Mouse (Mus musculus) heart, embryonic 11.5 days (tissue): ENCODE results near the gene Olfr145. TPM values are rescaled to one million over a fixed set of nuclear protein-coding genes. Genes with fewer than 3 reads are reported as not detected.

ENCODE experiments used
- ATAC-seq: fragments of 200-750 bp; cut with Nextera tagmentation; replicated peaks from 2 replicates; pipeline ENCODE4 v1.8.0; 2017; ENCODE audit warnings: moderate library complexity; ENCODE audit not compliant: insufficient number of reproducible peaks, low FRiP score, low TSS enrichment
- H3K27ac ChIP-seq: fragments of 300-500 bp; sonication (generic); 2 replicates; pipeline ENCODE4 v1.5.1; 2014; ENCODE audit warnings: mild to moderate bottlenecking, low read depth, low read length
- H3K27me3 ChIP-seq: fragments of 300-500 bp; sonication (generic); 2 replicates; pipeline ENCODE4 v1.6.1; 2014; ENCODE audit warnings: mild to moderate bottlenecking, low read length, mixed read lengths; ENCODE audit not compliant: control insufficient read depth, insufficient read depth
- H3K36me3 ChIP-seq: fragments of 300-500 bp; sonication (generic); 2 replicates; pipeline ENCODE4 v1.6.1; 2014; ENCODE audit warnings: mild to moderate bottlenecking, low read length, moderate library complexity, mixed read lengths; ENCODE audit not compliant: control insufficient read depth, insufficient read depth
- H3K4me1 ChIP-seq: fragments of 300-500 bp; sonication (generic); 2 replicates; pipeline ENCODE4 v1.6.1; 2014; ENCODE audit warnings: low read length; ENCODE audit not compliant: control insufficient read depth, insufficient read depth
- H3K4me2 ChIP-seq: fragments of 300-500 bp; sonication (generic); 2 replicates; pipeline ENCODE4 v1.6.1; 2014; ENCODE audit warnings: mild to moderate bottlenecking, moderate library complexity
- H3K4me3 ChIP-seq: fragments of 300-500 bp; sonication (generic); 2 replicates; pipeline ENCODE4 v1.5.1; 2014; ENCODE audit warnings: low read depth, low read length
- H3K9ac ChIP-seq: fragments of 300-500 bp; sonication (generic); 2 replicates; pipeline ENCODE4 v1.6.1; 2014; ENCODE audit warnings: mild to moderate bottlenecking, low read depth, low read length, moderate library complexity
- H3K9me3 ChIP-seq: fragments of 300-500 bp; sonication (generic); replicated peaks from 2 replicates; pipeline ENCODE4 v1.6.1; 2016; ENCODE audit warnings: low read length; ENCODE audit not compliant: control insufficient read depth
- WGBS: fragments of 180-500 bp; shearing (Covaris S2); extraction: QIAGEN DNeasy Blood & Tissue Kit; methylation state at CpG from one replicate; pipeline ENCODE4 v1.1.7; 2014; ENCODE audit not compliant: insufficient replicate concordance; 5-methylcytosine and 5-hydroxymethylcytosine counted together
- polyA plus RNA-seq: library from polyadenylated mRNA; unstranded; fragments of >200 nt; fragmentation: Nextera tagmentation; extraction: Ambion mirVana; gene quantifications from 2 replicates; pipeline ENCODE4 v1.2.1, GENCODE M21; 2014

Gene Olfr145
- not detected in 2 replicates for polyA plus RNA-seq

GRCm38 (mm10) chr9:37896661-37897060 lies at the start of gene Olfr145:
Gene Olfr145, plus strand, starts transcription at chr9:37896724.
- WGBS = 18% methylated on average over 2 of the region's 2 CpGs

GRCm38 (mm10) chr9:37849267-37849666 lies 47.3 kb upstream of the Olfr145 start:
- no peak overlapping the region for H3K4me2 ChIP-seq
- H3K4me3 ChIP-seq = no peak overlapping the region
- no peak for ATAC-seq
- no peaks in the 10 kb centered on the region for H3K36me3 ChIP-seq
- no peak overlapping the region for H3K9ac ChIP-seq
- no peaks in the 10 kb centered on the region for H3K4me1 ChIP-seq
- no peak overlapping the region for H3K27ac ChIP-seq
- H3K27me3 ChIP-seq = no peaks in the 10 kb centered on the region
- no peaks in the 10 kb centered on the region for H3K9me3 ChIP-seq
- WGBS = 74% methylated on average over 2 of the region's 2 CpGs

More at GRCm38 (mm10) chr9:37896661-37897060, at the start of gene Olfr145:
- H3K4me2 ChIP-seq = no peak within 1 kb of the TSS
- H3K4me3 ChIP-seq = no peak within 1 kb of the TSS
- H3K4me1 ChIP-seq = no peaks in the 10 kb centered on the region
- H3K36me3 ChIP-seq = no peaks in the 10 kb centered on the region
- no peak within 1 kb of the TSS for H3K27ac ChIP-seq
- no peaks in the 10 kb centered on the region for H3K27me3 ChIP-seq
- no peak within 1 kb of the TSS for H3K9ac ChIP-seq
- ATAC-seq = no peak
- H3K9me3 ChIP-seq = no peaks in the 10 kb centered on the region

- no peak for ATAC-seq
- H3K9ac ChIP-seq = no peak within 1 kb of the TSS
- H3K4me2 ChIP-seq = no peak within 1 kb of the TSS
- no peaks in the 10 kb centered on the region for H3K4me1 ChIP-seq
- no peaks in the 10 kb centered on the region for H3K27me3 ChIP-seq
- no peak within 1 kb of the TSS for H3K27ac ChIP-seq
- no peaks in the 10 kb centered on the region for H3K9me3 ChIP-seq
- 72% methylated on average over 4 of the region's 4 CpGs for WGBS
- no peak within 1 kb of the TSS for H3K4me3 ChIP-seq
- H3K36me3 ChIP-seq = no peaks in the 10 kb centered on the region
Measured at GRCm38 (mm10) chr9:37853969-37854368, 42.6 kb upstream of the Olfr145 start, which contains the start of gene Olfr877. Gene Olfr877, plus strand, starts transcription at chr9:37854269.

GRCm38 (mm10) chr9:37863325-37863724 lies 33.2 kb upstream of the Olfr145 start:
- H3K27me3 ChIP-seq = no peaks in the 10 kb centered on the region
- WGBS = 44% methylated on average over 1 of the region's 1 CpGs
- H3K9ac ChIP-seq = no peak overlapping the region
- H3K9me3 ChIP-seq = no peaks in the 10 kb centered on the region
- ATAC-seq = no peak
- no peak overlapping the region for H3K4me3 ChIP-seq
- H3K4me1 ChIP-seq = no peaks in the 10 kb centered on the region
- no peak overlapping the region for H3K4me2 ChIP-seq
- no peak overlapping the region for H3K27ac ChIP-seq
- H3K36me3 ChIP-seq = no peaks in the 10 kb centered on the region

GRCm38 (mm10) chr9:37870246-37870645 lies 26.3 kb upstream of the Olfr145 start:
- Histone ChIP-seq H3K27me3 (no peaks in the 10 kb centered on the region), H3K9me3 (no peaks in the 10 kb centered on the region), H3K27ac (no peak overlapping the region), H3K36me3 (no peaks in the 10 kb centered on the region), H3K4me1 (no peaks in the 10 kb centered on the region), H3K9ac (no peak overlapping the region), H3K4me2 (no peak overlapping the region), H3K4me3 (no peak overlapping the region)
- no peak for ATAC-seq
- WGBS = 48% methylated on average over 1 of the region's 1 CpGs

- Histone ChIP-seq H3K27me3 (no peaks in the 10 kb centered on the region), H3K9ac (no peak overlapping the region)
- ATAC-seq = no peak
Measured at GRCm38 (mm10) chr9:37871097-37871496, 25.4 kb upstream of the Olfr145 start.

GRCm38 (mm10) chr9:37871536-37871935 lies 25.0 kb upstream of the Olfr145 start:
- no peaks in the 10 kb centered on the region for H3K36me3 ChIP-seq
- no peak overlapping the region for H3K4me3 ChIP-seq
- no peak overlapping the region for H3K4me2 ChIP-seq
- no peak overlapping the region for H3K27ac ChIP-seq
- no peaks in the 10 kb centered on the region for H3K27me3 ChIP-seq
- no peaks in the 10 kb centered on the region for H3K4me1 ChIP-seq
- no peaks in the 10 kb centered on the region for H3K9me3 ChIP-seq
- 61% methylated on average over 1 of the region's 1 CpGs for WGBS
- no peak for ATAC-seq
- no peak overlapping the region for H3K9ac ChIP-seq

More at GRCm38 (mm10) chr9:37871097-37871496, 25.4 kb upstream of the Olfr145 start:
- H3K9me3 ChIP-seq = no peaks in the 10 kb centered on the region
- no peak overlapping the region for H3K4me2 ChIP-seq
- H3K4me1 ChIP-seq = no peaks in the 10 kb centered on the region
- no peaks in the 10 kb centered on the region for H3K36me3 ChIP-seq
- H3K27ac ChIP-seq = no peak overlapping the region
- no peak overlapping the region for H3K4me3 ChIP-seq
- WGBS = 68% methylated on average over 1 of the region's 1 CpGs

- Histone ChIP-seq H3K9me3 (no peaks in the 10 kb centered on the region), H3K4me3 (no peak overlapping the region), H3K4me1 (no peaks in the 10 kb centered on the region), H3K27ac (no peak overlapping the region), H3K27me3 (no peaks in the 10 kb centered on the region), H3K4me2 (no peak overlapping the region), H3K36me3 (no peaks in the 10 kb centered on the region), H3K9ac (no peak overlapping the region)
- no peak for ATAC-seq
- WGBS = 43% methylated on average over 2 of the region's 2 CpGs
Measured at GRCm38 (mm10) chr9:37890960-37891359, 5.6 kb upstream of the Olfr145 start.

- Histone ChIP-seq H3K4me3 (no peak overlapping the region), H3K36me3 (no peaks in the 10 kb centered on the region), H3K27me3 (no peaks in the 10 kb centered on the region), H3K9me3 (no peaks in the 10 kb centered on the region), H3K4me1 (no peaks in the 10 kb centered on the region), H3K9ac (no peak overlapping the region), H3K27ac (no peak overlapping the region), H3K4me2 (no peak overlapping the region)
- WGBS = 66% methylated on average over 3 of the region's 3 CpGs
- ATAC-seq = no peak
Measured at GRCm38 (mm10) chr9:37905555-37905954, 9.0 kb downstream of the Olfr145 start.
